Mouse (Mus musculus) myocyte (in vitro differentiated cells): Measurements from ENCODE around the gene Zdhhc17. TPM values are rescaled to one million over a fixed set of nuclear protein-coding genes. Genes with fewer than 3 reads are reported as not detected.

Experiments
- H3K27me3 ChIP-seq: one replicate; pipeline ENCODE4 v1.6.1; 2011; ENCODE audit not compliant: control insufficient read depth, insufficient read depth, insufficient read length
- H3K36me3 ChIP-seq: one replicate; pipeline ENCODE4 v1.6.1; 2011; ENCODE audit not compliant: control insufficient read depth, insufficient read depth
- H3K4me2 ChIP-seq: one replicate; pipeline ENCODE4 v1.6.1; 2011; ENCODE audit warnings: low read depth, control low read depth
- H3K4me3 ChIP-seq: one replicate; pipeline ENCODE4 v1.5.1; 2011; ENCODE audit warnings: mild to moderate bottlenecking, control low read depth, moderate library complexity
- H3K79me2 ChIP-seq: one replicate; pipeline ENCODE4 v1.6.1; 2011; ENCODE audit not compliant: control insufficient read depth, insufficient read depth
- H3ac ChIP-seq: one replicate; pipeline ENCODE4 v1.6.1; 2011; ENCODE audit not compliant: control insufficient read depth, insufficient read length
- CEBPB ChIP-seq: IDR thresholded peaks from 2 replicates; pipeline ENCODE4 v1.6.1; 2011; ENCODE audit warnings: mild to moderate bottlenecking, moderate library complexity; ENCODE audit not compliant: poor library complexity, insufficient read depth, severe bottlenecking
- E2F4 ChIP-seq: IDR thresholded peaks from one replicate; pipeline ENCODE4 v1.6.1; 2011; ENCODE audit warnings: mild to moderate bottlenecking, control low read depth, moderate library complexity; ENCODE audit not compliant: insufficient read depth
- MAX ChIP-seq: IDR thresholded peaks from one replicate; pipeline ENCODE4 v1.6.1; 2011; ENCODE audit warnings: low read depth, mild to moderate bottlenecking, control low read depth
- MYOD1 ChIP-seq, 3 experiments: IDR thresholded peaks; one replicate each; pipeline ENCODE4 v1.6.1; 2011; ENCODE audit warnings: control low read depth in 2 of 3, low read depth in 2 of 3, mild to moderate bottlenecking in 2 of 3, moderate library complexity in 1 of 3; ENCODE audit not compliant: insufficient read length in 2 of 3, control insufficient read depth in 1 of 3
- MYOG ChIP-seq, 3 experiments: IDR thresholded peaks; one replicate each; pipeline ENCODE4 v1.6.1; 2011; ENCODE audit warnings: control low read depth in 2 of 3, low read depth in 2 of 3, mild to moderate bottlenecking in 2 of 3; ENCODE audit not compliant: insufficient read length in 2 of 3, control insufficient read depth in 1 of 3, insufficient read depth in 1 of 3
- POLR2A ChIP-seq: IDR thresholded peaks from one replicate; pipeline ENCODE4 v1.6.1; 2011; ENCODE audit warnings: low read depth, mild to moderate bottlenecking, control low read depth, moderate library complexity; ENCODE audit not compliant: insufficient read length
- POLR2AphosphoS2 ChIP-seq: IDR thresholded peaks from one replicate; pipeline ENCODE4 v1.6.1; 2011; ENCODE audit warnings: low read depth, control low read depth; ENCODE audit not compliant: insufficient read length
- REST ChIP-seq: IDR thresholded peaks from one replicate; pipeline ENCODE4 v1.6.1; 2011; ENCODE audit warnings: mild to moderate bottlenecking, control low read depth, moderate library complexity; ENCODE audit not compliant: insufficient read depth, insufficient read length
- SRF ChIP-seq: IDR thresholded peaks from one replicate; pipeline ENCODE4 v1.6.1; 2011; ENCODE audit warnings: low read depth; ENCODE audit not compliant: control insufficient read depth, insufficient read length
- TCF12 ChIP-seq: IDR thresholded peaks from one replicate; pipeline ENCODE4 v1.6.1; 2011; ENCODE audit warnings: mild to moderate bottlenecking, control low read depth; ENCODE audit not compliant: poor library complexity, insufficient read depth, severe bottlenecking
- TCF3 ChIP-seq: IDR thresholded peaks from one replicate; pipeline ENCODE4 v1.6.1; 2011; ENCODE audit warnings: low read depth, control low read depth; ENCODE audit not compliant: insufficient read length
- USF1 ChIP-seq: IDR thresholded peaks from one replicate; pipeline ENCODE4 v1.6.1; 2011; ENCODE audit warnings: low read depth, mild to moderate bottlenecking, control low read depth, moderate library complexity
- polyA plus RNA-seq: library from polyadenylated mRNA; unstranded; fragments of >200 nt; fragmentation: generic; extraction: Trizol; gene quantifications from one replicate; pipeline ENCODE4 v1.2.1, GENCODE M21; 2012; ENCODE audit warnings: missing spikeins

The Zdhhc17 gene
- polyA plus RNA-seq, 1 experiment = 6.6 TPM

GRCm38 (mm10) chr10:110952271-110952670 lies 57.7 kb downstream of the Zdhhc17 start:
- H3K4me3 ChIP-seq = no peak overlapping the region
- TF ChIP-seq MYOD1 (IDR thresholded peaks at IDR 0.05; ENCODE audit: control insufficient read depth in 1 of 3, insufficient read length in 2 of 3, low read depth in 2 of 3) = no peak
- TF ChIP-seq TCF3 = no peak
- TF ChIP-seq REST = no peak
- H3K36me3 ChIP-seq = peaks cover 19% of the 10 kb centered on the region
- H3K79me2 ChIP-seq = no peaks in the 10 kb centered on the region
- H3K4me2 ChIP-seq = no peak overlapping the region
- H3K27me3 ChIP-seq = no peaks in the 10 kb centered on the region
- H3ac ChIP-seq = no peak overlapping the region

GRCm38 (mm10) chr10:110951748-110952147 lies 58.2 kb downstream of the Zdhhc17 start:
- TF ChIP-seq E2F4 = no peak
- no peak for TF ChIP-seq USF1
- no peak for TF ChIP-seq SRF
- no peak for TF ChIP-seq MAX
- TF ChIP-seq POLR2A = no peak
- TF ChIP-seq TCF12 = no peak
- TF ChIP-seq CEBPB = no peak
- no peak for TF ChIP-seq MYOG (IDR thresholded peaks at IDR 0.05; ENCODE audit: control insufficient read depth in 1 of 3, insufficient read depth in 1 of 3, insufficient read length in 2 of 3, low read depth in 2 of 3)
- TF ChIP-seq TCF3 = no peak
- TF ChIP-seq POLR2AphosphoS2 = no peak
- TF ChIP-seq MYOD1 (IDR thresholded peaks at IDR 0.05; ENCODE audit: control insufficient read depth in 1 of 3, insufficient read length in 2 of 3, low read depth in 2 of 3) = no peak
- no peak for TF ChIP-seq REST
- H3K4me2 ChIP-seq = no peak overlapping the region
- no peak overlapping the region for H3K4me3 ChIP-seq
- H3K36me3 ChIP-seq = peaks cover 18% of the 10 kb centered on the region
- H3ac ChIP-seq = no peak overlapping the region
- no peaks in the 10 kb centered on the region for H3K79me2 ChIP-seq
- H3K27me3 ChIP-seq = no peaks in the 10 kb centered on the region

- Histone ChIP-seq H3ac (no peak overlapping the region), H3K36me3 (peaks cover 14% of the 10 kb centered on the region), H3K79me2 (no peaks in the 10 kb centered on the region), H3K4me2 (no peak overlapping the region), H3K4me3 (no peak overlapping the region), H3K27me3 (no peaks in the 10 kb centered on the region)
- TF ChIP-seq POLR2A (no peak), E2F4 (no peak), TCF3 (no peak), MYOD1 (IDR thresholded peaks at IDR 0.05; ENCODE audit: control insufficient read depth in 1 of 3, insufficient read length in 2 of 3, low read depth in 2 of 3) (no peak), SRF (no peak), TCF12 (no peak), MAX (no peak), CEBPB (no peak)
Measured at GRCm38 (mm10) chr10:110951112-110951511, 58.8 kb downstream of the Zdhhc17 start.

GRCm38 (mm10) chr10:110947574-110947973 lies 62.4 kb downstream of the Zdhhc17 start:
- H3ac ChIP-seq = no peak overlapping the region
- H3K27me3 ChIP-seq = no peaks in the 10 kb centered on the region
- TF ChIP-seq E2F4 (no peak), USF1 (no peak), POLR2AphosphoS2 (no peak), MYOG (IDR thresholded peaks at IDR 0.05; ENCODE audit: control insufficient read depth in 1 of 3, insufficient read depth in 1 of 3, insufficient read length in 2 of 3, low read depth in 2 of 3) (no peak), REST (no peak), TCF12 (no peak), SRF (no peak), POLR2A (no peak), CEBPB (no peak), MAX (no peak), TCF3 (no peak), MYOD1 (IDR thresholded peaks at IDR 0.05; ENCODE audit: control insufficient read depth in 1 of 3, insufficient read length in 2 of 3, low read depth in 2 of 3) (no peak)
- H3K4me2 ChIP-seq = no peak overlapping the region
- no peak overlapping the region for H3K4me3 ChIP-seq
- H3K79me2 ChIP-seq = no peaks in the 10 kb centered on the region
- H3K36me3 ChIP-seq = peaks cover 24% of the 10 kb centered on the region

GRCm38 (mm10) chr10:110945966-110946365 lies 64.0 kb downstream of the Zdhhc17 start:
- H3K4me2 ChIP-seq = no peak overlapping the region
- H3K79me2 ChIP-seq = no peaks in the 10 kb centered on the region
- TF ChIP-seq E2F4 = no peak
- TF ChIP-seq REST = no peak
- no peak for TF ChIP-seq TCF12
- TF ChIP-seq CEBPB = no peak
- TF ChIP-seq POLR2AphosphoS2 = peak; percentile 88
- no peak for TF ChIP-seq MYOD1 (IDR thresholded peaks at IDR 0.05; ENCODE audit: control insufficient read depth in 1 of 3, insufficient read length in 2 of 3, low read depth in 2 of 3)
- TF ChIP-seq POLR2A = peak; percentile 26
- no peak for TF ChIP-seq MAX
- TF ChIP-seq USF1 = no peak
- no peak for TF ChIP-seq TCF3
- TF ChIP-seq MYOG (IDR thresholded peaks at IDR 0.05; ENCODE audit: control insufficient read depth in 1 of 3, insufficient read depth in 1 of 3, insufficient read length in 2 of 3, low read depth in 2 of 3) = no peak
- no peak for TF ChIP-seq SRF
- H3K36me3 ChIP-seq = peaks cover 24% of the 10 kb centered on the region
- no peak overlapping the region for H3ac ChIP-seq
- no peak overlapping the region for H3K4me3 ChIP-seq
- H3K27me3 ChIP-seq = no peaks in the 10 kb centered on the region
